Mouse (Mus musculus) neural tube, embryonic 13.5 days (tissue): Measurements from ENCODE around the gene Peak1. TPM values are rescaled to one million over a fixed set of nuclear protein-coding genes. Genes with fewer than 3 reads are reported as not detected.

Experiments used
- ATAC-seq: fragments of 200-750 bp; cut with Nextera tagmentation; 2 replicates; pipeline ENCODE4 v1.8.0; 2017; ENCODE audit warnings: low read depth, mild to moderate bottlenecking, moderate TSS enrichment, moderate library complexity
- H3K27ac ChIP-seq: fragments of 300-500 bp; sonication (generic); replicated peaks from 2 replicates; pipeline ENCODE4 v1.5.1; 2015; ENCODE audit warnings: moderate library complexity, mild to moderate bottlenecking, inconsistent platforms
- H3K27me3 ChIP-seq: fragments of 300-500 bp; sonication (generic); 2 replicates; pipeline ENCODE4 v1.6.1; 2015; ENCODE audit warnings: mild to moderate bottlenecking, inconsistent platforms
- H3K36me3 ChIP-seq: fragments of 300-500 bp; sonication (generic); 2 replicates; pipeline ENCODE4 v1.6.1; 2015; ENCODE audit warnings: mild to moderate bottlenecking, inconsistent platforms
- H3K4me1 ChIP-seq: fragments of 300-500 bp; sonication (generic); replicated peaks from 2 replicates; pipeline ENCODE4 v1.6.1; 2015; ENCODE audit warnings: inconsistent platforms
- H3K4me2 ChIP-seq: fragments of 300-500 bp; sonication (generic); 2 replicates; pipeline ENCODE4 v1.6.1; 2015; ENCODE audit warnings: inconsistent platforms, mild to moderate bottlenecking, moderate library complexity
- H3K4me3 ChIP-seq: fragments of 300-500 bp; sonication (generic); 2 replicates; pipeline ENCODE4 v1.5.1; 2015; ENCODE audit warnings: mild to moderate bottlenecking, inconsistent platforms
- H3K9ac ChIP-seq: fragments of 300-500 bp; sonication (generic); 2 replicates; pipeline ENCODE4 v1.6.1; 2015; ENCODE audit warnings: moderate library complexity, mild to moderate bottlenecking, inconsistent platforms
- H3K9me3 ChIP-seq: fragments of 300-500 bp; sonication (generic); 2 replicates; pipeline ENCODE4 v1.6.1; 2016; ENCODE audit warnings: inconsistent platforms
- WGBS: fragments of 180-500 bp; shearing (Covaris S2); methylation state at CpG from one replicate; pipeline ENCODE4 v1.1.7; 2015; 5-methylcytosine and 5-hydroxymethylcytosine counted together
- polyA plus RNA-seq: library from polyadenylated mRNA; unstranded; fragments of >200 nt; fragmentation: Nextera tagmentation; extraction: Ambion mirVana; gene quantifications from 2 replicates; pipeline ENCODE4 v1.2.1, GENCODE M21; 2015

Peak1 gene
- polyA plus RNA-seq, 1 experiment from 2014 or later: 6.9 TPM

- no peaks in the 10 kb centered on the region for H3K27me3 ChIP-seq
- H3K27ac ChIP-seq: no peak overlapping the region
- no peaks in the 10 kb centered on the region for H3K9me3 ChIP-seq
- H3K4me3 ChIP-seq: no peak overlapping the region
- no peak for ATAC-seq
- no peaks in the 10 kb centered on the region for H3K4me1 ChIP-seq
- no peaks in the 10 kb centered on the region for H3K36me3 ChIP-seq
- H3K4me2 ChIP-seq: no peak overlapping the region
- H3K9ac ChIP-seq: no peak overlapping the region
- WGBS: 95% methylated on average over 12 of the region's 12 CpGs
These were observed 83.5 kb downstream of the Peak1 start for GRCm38 (mm10) chr9:56334363-56334762.

DNA sequence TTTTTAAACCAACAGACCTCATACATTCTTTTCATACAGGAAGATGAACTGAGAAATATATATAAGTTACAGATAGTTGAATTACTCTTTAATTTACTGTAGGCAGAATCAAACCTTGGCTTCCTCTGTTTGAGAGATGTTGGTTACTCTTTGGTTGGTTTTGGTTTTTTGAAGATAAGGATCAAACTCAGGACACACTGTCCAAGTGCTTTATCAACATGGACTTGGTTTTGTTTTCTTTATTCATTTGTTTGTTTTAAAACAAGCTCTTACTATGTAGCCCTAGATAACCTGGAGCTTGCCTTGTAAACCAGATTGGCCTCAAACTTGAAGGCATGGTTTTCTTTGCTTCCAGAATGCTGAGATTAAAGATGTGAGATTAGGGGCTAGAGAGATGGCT is 85.1 kb downstream of the Peak1 start:
- no peaks in the 10 kb centered on the region for H3K9me3 ChIP-seq
- no peak overlapping the region for H3K4me3 ChIP-seq
- no peak overlapping the region for H3K4me2 ChIP-seq
- ATAC-seq: no peak
- no peak overlapping the region for H3K27ac ChIP-seq
- H3K27me3 ChIP-seq: no peaks in the 10 kb centered on the region
- H3K9ac ChIP-seq: no peak overlapping the region
- H3K4me1 ChIP-seq: no peaks in the 10 kb centered on the region
- no peaks in the 10 kb centered on the region for H3K36me3 ChIP-seq

DNA sequence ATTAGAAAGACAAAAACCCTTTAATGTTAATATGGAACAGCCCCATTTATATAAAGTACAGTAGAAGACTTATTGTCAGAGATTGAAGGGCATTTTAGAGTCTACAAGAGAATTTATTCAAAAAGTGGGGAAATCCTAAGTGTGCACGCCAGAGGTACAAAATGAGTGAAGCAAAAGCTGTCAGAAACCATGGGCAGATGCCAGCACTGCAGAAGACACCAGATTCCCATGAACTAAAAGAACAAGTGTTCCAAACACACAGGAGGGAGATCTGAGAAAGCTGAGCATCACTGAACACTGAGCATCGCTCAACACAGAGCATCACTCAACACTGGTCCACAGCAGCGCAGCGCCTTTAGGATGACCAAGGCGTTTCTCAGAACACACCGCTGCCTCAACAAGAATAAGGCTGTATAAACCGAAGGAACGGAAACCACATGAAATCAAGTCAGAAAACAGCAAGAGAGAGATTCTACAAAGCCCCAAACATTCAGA is 91.3 kb downstream of the Peak1 start:
- no peaks in the 10 kb centered on the region for H3K36me3 ChIP-seq
- 94% methylated on average over 8 of the region's 8 CpGs for WGBS
- H3K4me2 ChIP-seq: no peak overlapping the region
- no peaks in the 10 kb centered on the region for H3K4me1 ChIP-seq
- H3K27me3 ChIP-seq: no peaks in the 10 kb centered on the region
- H3K9me3 ChIP-seq: no peaks in the 10 kb centered on the region
- no peak overlapping the region for H3K27ac ChIP-seq
- ATAC-seq: no peak
- H3K9ac ChIP-seq: no peak overlapping the region
- H3K4me3 ChIP-seq: no peak overlapping the region

DNA sequence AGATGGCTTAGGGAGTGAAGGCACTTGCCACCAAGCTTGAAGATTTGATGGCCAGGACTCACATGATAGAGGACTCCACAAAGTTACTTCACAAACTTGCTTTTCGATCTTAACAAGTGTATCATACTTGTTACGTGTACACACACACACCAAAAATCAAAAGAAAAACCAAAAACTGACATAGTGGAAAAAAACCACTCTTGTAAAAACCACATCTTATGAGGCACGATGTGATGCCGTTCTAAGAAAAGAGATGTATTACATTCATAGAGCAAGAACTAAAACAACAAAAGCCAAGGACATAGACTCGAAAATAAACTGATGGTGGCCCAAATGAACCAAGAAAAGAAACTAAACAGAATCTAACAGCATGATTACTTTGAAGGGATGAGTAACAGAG is 92.1 kb downstream of the Peak1 start:
- no peak for ATAC-seq
- no peak overlapping the region for H3K4me2 ChIP-seq
- H3K27me3 ChIP-seq: no peaks in the 10 kb centered on the region
- H3K9ac ChIP-seq: no peak overlapping the region
- 90% methylated on average over 5 of the region's 5 CpGs for WGBS
- H3K4me1 ChIP-seq: no peaks in the 10 kb centered on the region
- no peak overlapping the region for H3K4me3 ChIP-seq
- H3K36me3 ChIP-seq: no peaks in the 10 kb centered on the region
- no peaks in the 10 kb centered on the region for H3K9me3 ChIP-seq
- no peak overlapping the region for H3K27ac ChIP-seq

GRCm38 (mm10) chr9:56324576-56325355 is 93.1 kb downstream of the Peak1 start:
- Histone ChIP-seq H3K36me3 (no peaks in the 10 kb centered on the region), H3K9ac (no peak overlapping the region), H3K4me1 (no peaks in the 10 kb centered on the region), H3K4me3 (no peak overlapping the region), H3K9me3 (no peaks in the 10 kb centered on the region), H3K4me2 (no peak overlapping the region), H3K27ac (no peak overlapping the region), H3K27me3 (no peaks in the 10 kb centered on the region)
- WGBS: 75% methylated on average over 16 of the region's 16 CpGs
- ATAC-seq: no peak

GRCm38 (mm10) chr9:56321291-56321690 is 96.6 kb downstream of the Peak1 start:
- Histone ChIP-seq H3K4me2 (no peak overlapping the region), H3K4me3 (no peak overlapping the region), H3K9ac (no peak overlapping the region), H3K27ac (no peak overlapping the region), H3K4me1 (no peaks in the 10 kb centered on the region), H3K36me3 (no peaks in the 10 kb centered on the region), H3K9me3 (peaks cover 4% of the 10 kb centered on the region), H3K27me3 (no peaks in the 10 kb centered on the region)
- 88% methylated on average over 2 of the region's 2 CpGs for WGBS
- ATAC-seq: no peak

GRCm38 (mm10) chr9:56314326-56314725 is 103.5 kb downstream of the Peak1 start:
- Histone ChIP-seq H3K9me3 (peaks cover 4% of the 10 kb centered on the region), H3K36me3 (no peaks in the 10 kb centered on the region), H3K4me3 (no peak overlapping the region), H3K4me1 (peaks cover 2% of the 10 kb centered on the region), H3K27me3 (no peaks in the 10 kb centered on the region), H3K27ac (no peak overlapping the region), H3K4me2 (no peak overlapping the region), H3K9ac (no peak overlapping the region)
- 86% methylated on average over 3 of the region's 3 CpGs for WGBS
- ATAC-seq: no peak

DNA sequence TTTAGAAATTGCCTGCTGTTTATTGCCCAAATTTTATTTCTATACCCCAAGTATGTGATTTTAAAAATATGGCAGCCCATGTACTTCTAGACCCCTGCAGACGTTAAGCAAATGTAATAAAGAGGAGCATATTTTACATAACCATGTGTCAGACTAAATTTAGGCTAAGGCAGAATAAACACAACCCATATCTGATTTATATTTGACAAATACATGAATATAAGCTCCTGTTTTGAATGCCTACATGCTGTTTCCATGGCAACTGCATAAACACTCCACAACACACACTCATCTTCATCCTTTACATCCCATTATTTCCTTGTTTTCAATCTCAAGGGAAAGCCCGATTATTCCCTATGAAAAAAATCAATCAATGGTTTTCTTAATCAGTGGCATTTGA is 108.8 kb downstream of the Peak1 start:
- no peak overlapping the region for H3K4me3 ChIP-seq
- H3K4me2 ChIP-seq: no peak overlapping the region
- peaks cover 17% of the 10 kb centered on the region for H3K4me1 ChIP-seq
- ATAC-seq: no peak
- 46% methylated on average over 2 of the region's 2 CpGs for WGBS
- H3K36me3 ChIP-seq: no peaks in the 10 kb centered on the region
- no peaks in the 10 kb centered on the region for H3K27me3 ChIP-seq
- no peaks in the 10 kb centered on the region for H3K9me3 ChIP-seq
- no peak overlapping the region for H3K9ac ChIP-seq
- peak overlapping the region; percentile 28; the same call in 1 of the 2 replicates for H3K27ac ChIP-seq

GRCm38 (mm10) chr9:56304526-56304925 is 113.3 kb downstream of the Peak1 start:
- no peak for ATAC-seq
- Histone ChIP-seq H3K27ac (no peak overlapping the region), H3K27me3 (no peaks in the 10 kb centered on the region), H3K4me2 (no peak overlapping the region), H3K4me1 (peaks cover 27% of the 10 kb centered on the region), H3K9me3 (no peaks in the 10 kb centered on the region), H3K9ac (no peak overlapping the region), H3K36me3 (no peaks in the 10 kb centered on the region), H3K4me3 (no peak overlapping the region)
- 28% methylated on average over 2 of the region's 2 CpGs for WGBS

DNA sequence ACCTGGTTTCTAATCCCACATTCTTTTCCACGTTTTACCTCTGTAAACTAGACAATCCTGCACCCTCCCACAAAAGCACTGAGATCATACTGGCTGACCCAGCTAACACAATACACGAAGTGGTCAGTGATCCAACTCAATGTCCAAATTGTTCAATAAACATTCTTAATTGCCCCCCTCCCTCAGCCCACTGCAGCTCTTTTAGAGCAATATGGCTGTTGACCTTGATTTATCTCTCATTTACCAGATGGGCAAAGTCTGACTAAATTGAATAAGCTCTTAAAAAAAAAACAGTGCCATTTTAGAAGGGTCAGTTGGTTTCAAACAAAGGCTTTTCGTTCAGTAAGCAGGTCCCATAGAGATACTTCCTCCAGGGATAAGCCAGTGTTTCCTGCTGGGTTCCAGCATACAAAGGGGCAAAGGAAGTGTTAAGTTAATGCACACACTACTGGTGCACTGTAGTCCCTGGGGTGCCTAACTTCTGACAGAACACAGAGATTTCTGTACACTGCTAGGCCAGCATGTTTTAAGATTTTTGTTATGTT is 114.9 kb downstream of the Peak1 start:
- no peak overlapping the region for H3K9ac ChIP-seq
- H3K36me3 ChIP-seq: no peaks in the 10 kb centered on the region
- no peak overlapping the region for H3K4me3 ChIP-seq
- H3K4me1 ChIP-seq: peaks cover 23% of the 10 kb centered on the region
- H3K4me2 ChIP-seq: no peak overlapping the region
- no peaks in the 10 kb centered on the region for H3K9me3 ChIP-seq
- no peak overlapping the region for H3K27ac ChIP-seq
- H3K27me3 ChIP-seq: no peaks in the 10 kb centered on the region
- 6% methylated on average over 3 of the region's 3 CpGs for WGBS
- no peak for ATAC-seq

DNA sequence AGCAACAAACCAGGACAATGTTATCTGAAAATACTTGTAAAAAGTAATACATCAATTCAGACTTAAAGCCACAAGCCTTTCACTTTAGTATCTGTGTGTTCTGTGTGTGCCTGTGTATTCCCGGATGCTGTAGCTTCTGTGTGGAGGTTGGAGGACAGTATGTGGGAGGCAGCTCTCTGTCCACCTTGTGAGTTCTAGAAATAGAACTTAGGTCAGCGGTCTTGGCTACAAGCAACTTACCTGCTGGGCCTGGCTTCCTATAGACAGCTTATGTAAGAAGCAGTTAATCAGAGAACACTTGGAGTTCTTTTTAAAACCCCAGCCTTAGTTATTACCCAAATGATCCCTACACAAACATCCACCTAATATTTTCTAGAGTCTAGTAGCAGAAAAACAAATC is 127.8 kb downstream of the Peak1 start:
- no peak overlapping the region for H3K4me2 ChIP-seq
- H3K36me3 ChIP-seq: no peaks in the 10 kb centered on the region
- no peak overlapping the region for H3K9ac ChIP-seq
- no peaks in the 10 kb centered on the region for H3K27me3 ChIP-seq
- no peak for ATAC-seq
- no peaks in the 10 kb centered on the region for H3K4me1 ChIP-seq
- no peak overlapping the region for H3K27ac ChIP-seq
- 97% methylated on average over 2 of the region's 2 CpGs for WGBS
- H3K4me3 ChIP-seq: no peak overlapping the region
- H3K9me3 ChIP-seq: no peaks in the 10 kb centered on the region

- Histone ChIP-seq H3K4me2 (no peak overlapping the region), H3K27ac (no peak overlapping the region), H3K27me3 (no peaks in the 10 kb centered on the region), H3K36me3 (no peaks in the 10 kb centered on the region), H3K4me3 (no peak overlapping the region), H3K9me3 (no peaks in the 10 kb centered on the region), H3K9ac (no peak overlapping the region), H3K4me1 (no peaks in the 10 kb centered on the region)
- WGBS: 80% methylated on average over 5 of the region's 5 CpGs
- no peak for ATAC-seq
These were observed 135.4 kb downstream of the Peak1 start for GRCm38 (mm10) chr9:56282481-56282880.

DNA sequence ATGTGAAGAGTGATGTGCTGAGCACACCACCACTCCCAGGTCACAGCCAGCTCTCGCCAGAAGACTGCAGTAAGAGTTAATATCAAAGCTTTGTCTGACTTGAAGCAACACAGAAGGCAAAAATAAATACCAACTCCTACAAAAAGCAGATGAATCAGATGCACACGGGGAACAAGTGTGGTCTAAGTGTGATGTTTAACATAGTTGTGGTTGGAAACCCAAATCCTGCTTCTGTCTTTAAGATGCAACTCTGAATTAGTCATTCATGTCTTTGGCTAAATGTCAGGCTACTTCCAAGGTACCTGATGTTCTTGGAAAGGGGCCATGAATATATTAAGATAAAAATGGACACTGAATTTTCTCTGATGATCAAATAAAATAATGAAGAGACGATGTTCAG is 144.3 kb downstream of the Peak1 start:
- no peaks in the 10 kb centered on the region for H3K36me3 ChIP-seq
- H3K4me1 ChIP-seq: peaks cover 14% of the 10 kb centered on the region
- no peak overlapping the region for H3K27ac ChIP-seq
- H3K9ac ChIP-seq: no peak overlapping the region
- no peak for ATAC-seq
- no peak overlapping the region for H3K4me2 ChIP-seq
- H3K4me3 ChIP-seq: no peak overlapping the region
- 87% methylated on average over 3 of the region's 3 CpGs for WGBS
- H3K9me3 ChIP-seq: no peaks in the 10 kb centered on the region
- no peaks in the 10 kb centered on the region for H3K27me3 ChIP-seq
